In genomic region chr11:118751879-118752616, GRCm38 (mm10) we compare ENCODE assay signal across 12 mouse cellular contexts.
A peak's percentile ranks its signal among the peaks of the same experiment; 100 is the strongest.
DNase-seq lines count a peak whose midpoint lies in the region; ATAC-seq and TF ChIP-seq lines count a peak whose summit lies in the region.
"Had no signal": no experiment of that assay in that cellular context is flagged by ENCODE, and none has a peak within 500 bp of the region (broad histone marks: within the 10 kb centered on the region; RNA-seq: fewer than 3 reads in every experiment).

No protein-coding gene starts in this region.

- ATAC-seq in G1E (ENCODE audit: extremely low read depth, insufficient number of reproducible peaks, low FRiP score, poor library complexity, severe bottlenecking): no peak
- peak; percentile 71 for ATAC-seq in forebrain, embryonic 13.5 days
- peak; percentile 44; the same call in 1 of the 2 replicates for ATAC-seq in midbrain, postnatal 0 days (ENCODE audit: low FRiP score)
- no peak for ATAC-seq in heart, embryonic 11.5 days (replicated peaks; ENCODE audit: insufficient number of reproducible peaks, low FRiP score, low TSS enrichment)

- H3K27ac ChIP-seq in layer of hippocampus, adult 2 months: peak overlapping the region; percentile 83
- H3K27ac ChIP-seq in forebrain, embryonic 13.5 days: peak overlapping the region; percentile 79
- peak overlapping the region; percentile 55 for H3K27ac ChIP-seq in midbrain, postnatal 0 days (ENCODE audit: low read depth, low read length)
- no peak overlapping the region for H3K27ac ChIP-seq in heart, embryonic 11.5 days (ENCODE audit: low read depth, low read length)
- H3K27ac ChIP-seq: macrophage had no signal

- intact Hi-C loops in heart, postnatal 25 days (cut with DNase I): no loop called here

- DNase-seq in layer of hippocampus, adult 2 months (ENCODE audit: low spot score in 2 of 2): no peak
- DNase-seq in layer of hippocampus, postnatal 25 days (ENCODE audit: extremely low spot score in 1 of 2, low spot score in 1 of 2): no peak
- DNase-seq in G1E (ENCODE audit: low spot score): no peak
- no peak for DNase-seq in midbrain, postnatal 0 days (ENCODE audit: low spot score)
- no peak for DNase-seq in heart, postnatal 25 days (ENCODE audit: low spot score)
- DNase-seq in B cell, adult 2 months: no peak
- DNase-seq: gastrocnemius, postnatal 36 days; heart, postnatal 36 days; kidney, postnatal 10 days had no signal

- no peaks in the 10 kb centered on the region for H3K4me1 ChIP-seq in G1E (ENCODE audit: insufficient read depth, low read depth, low read length)
- H3K4me1 ChIP-seq in forebrain, embryonic 13.5 days: peaks cover 68% of the 10 kb centered on the region
- peaks cover 24% of the 10 kb centered on the region for H3K4me1 ChIP-seq in midbrain, postnatal 0 days (ENCODE audit: insufficient read depth, low read length)
- H3K4me1 ChIP-seq in heart, embryonic 11.5 days (ENCODE audit: control insufficient read depth, insufficient read depth, low read length): no peaks in the 10 kb centered on the region

- peak overlapping the region; percentile 5; the same call in 1 of the 2 replicates for H3K9ac ChIP-seq in forebrain, embryonic 13.5 days
- no peak overlapping the region for H3K9ac ChIP-seq in midbrain, postnatal 0 days (replicated peaks; ENCODE audit: low read length, poor library complexity, severe bottlenecking)
- H3K9ac ChIP-seq in heart, embryonic 11.5 days (ENCODE audit: low read depth, low read length): no peak overlapping the region

- peak overlapping the region; percentile 13; the same call in 1 of the 2 replicates for H3K4me3 ChIP-seq in layer of hippocampus, adult 2 months
- 0 out of 2 replicates have a peak overlapping the region, but pooled peaks have one; percentile 1 for H3K4me3 ChIP-seq in G1E (ENCODE audit: low read depth, low read length)
- H3K4me3 ChIP-seq in forebrain, embryonic 13.5 days: no peak overlapping the region
- no peak overlapping the region for H3K4me3 ChIP-seq in midbrain, postnatal 0 days (ENCODE audit: low read depth, low read length)
- no peak overlapping the region for H3K4me3 ChIP-seq in heart, embryonic 11.5 days (ENCODE audit: low read depth, low read length)

- WGBS in forebrain, embryonic 13.5 days: 39% methylated on average over 7 of the region's 7 CpGs
- WGBS in midbrain, postnatal 0 days: 36% methylated on average over 7 of the region's 7 CpGs
- WGBS in heart, embryonic 11.5 days (ENCODE audit: insufficient replicate concordance): 57% methylated on average over 7 of the region's 7 CpGs

- no peaks in the 10 kb centered on the region for H3K36me3 ChIP-seq in G1E (replicated peaks)
- H3K36me3 ChIP-seq in forebrain, embryonic 13.5 days (ENCODE audit: poor library complexity, severe bottlenecking): no peaks in the 10 kb centered on the region
- H3K36me3 ChIP-seq in midbrain, postnatal 0 days (ENCODE audit: insufficient read depth, low read length): no peaks in the 10 kb centered on the region
- H3K36me3 ChIP-seq in heart, embryonic 11.5 days (ENCODE audit: control insufficient read depth, insufficient read depth, low read length): no peaks in the 10 kb centered on the region

- H3K4me2 ChIP-seq in forebrain, embryonic 13.5 days: peak overlapping the region; percentile 11; the same call in 1 of the 2 replicates
- peak overlapping the region; percentile 15; the same call in 1 of the 2 replicates for H3K4me2 ChIP-seq in midbrain, postnatal 0 days (ENCODE audit: low read depth, low read length, poor library complexity, severe bottlenecking)
- no peak overlapping the region for H3K4me2 ChIP-seq in heart, embryonic 11.5 days

- no peak for TF ChIP-seq CTCF in layer of hippocampus, adult 2 months (conservative IDR thresholded peaks at IDR 0.05)
- TF ChIP-seq CTCF in G1E (IDR thresholded peaks at IDR 0.05; ENCODE audit: low read depth, low read length): no peak
- no peak for TF ChIP-seq CTCF in midbrain, postnatal 0 days (IDR thresholded peaks at IDR 0.05)

- peaks cover 89% of the 10 kb centered on the region for H3K9me3 ChIP-seq in G1E (replicated peaks)
- no peaks in the 10 kb centered on the region for H3K9me3 ChIP-seq in forebrain, embryonic 13.5 days (replicated peaks)
- H3K9me3 ChIP-seq in midbrain, postnatal 0 days (ENCODE audit: low read length): no peaks in the 10 kb centered on the region
- H3K9me3 ChIP-seq in heart, embryonic 11.5 days (replicated peaks; ENCODE audit: control insufficient read depth, low read length): no peaks in the 10 kb centered on the region

- H3K27me3 ChIP-seq in G1E (ENCODE audit: insufficient read depth, low read length): no peaks in the 10 kb centered on the region; the same call in 1 of the 2 replicates
- H3K27me3 ChIP-seq in forebrain, embryonic 13.5 days: no peaks in the 10 kb centered on the region
- H3K27me3 ChIP-seq in midbrain, postnatal 0 days (ENCODE audit: insufficient read depth, low read length): no peaks in the 10 kb centered on the region
- no peaks in the 10 kb centered on the region for H3K27me3 ChIP-seq in heart, embryonic 11.5 days (ENCODE audit: control insufficient read depth, insufficient read depth, low read length)

Comparison
In these comparisons a context has a peak if more than half of its experiments do, and no peak if none do; other contexts are left out.
1. H3K4me3 ChIP-seq: peak in layer of hippocampus, adult 2 months (single experiment) and G1E (single experiment); none in forebrain, embryonic 13.5 days (single experiment), midbrain, postnatal 0 days (single experiment) and heart, embryonic 11.5 days (single experiment).
2. ATAC-seq: peak in forebrain, embryonic 13.5 days (single experiment) and midbrain, postnatal 0 days (single experiment); none in G1E (single experiment) and heart, embryonic 11.5 days (single experiment).